Mouse (Mus musculus) T-cell, adult 66 days (primary cell): ENCODE measurements around the gene Sumo2. TPM values are rescaled to one million over a fixed set of nuclear protein-coding genes. Genes with fewer than 3 reads are reported as not detected.

Experiments
- total RNA-seq, 2 experiments: library from RNA; stranded (reverse); gene quantifications; 3 replicates in 1 of 2; 4 replicates in 1 of 2; pipeline ENCODE4 v1.2.4; 2023

Sumo2 gene
- total RNA-seq: 100 to 1,000 TPM; 247 to 268 TPM

GRCm38 (mm10) chr11:115536038-115536681 lies at the start of gene Sumo2:
Sumo2 (minus strand) TSS chr11:115536276.

DNA sequence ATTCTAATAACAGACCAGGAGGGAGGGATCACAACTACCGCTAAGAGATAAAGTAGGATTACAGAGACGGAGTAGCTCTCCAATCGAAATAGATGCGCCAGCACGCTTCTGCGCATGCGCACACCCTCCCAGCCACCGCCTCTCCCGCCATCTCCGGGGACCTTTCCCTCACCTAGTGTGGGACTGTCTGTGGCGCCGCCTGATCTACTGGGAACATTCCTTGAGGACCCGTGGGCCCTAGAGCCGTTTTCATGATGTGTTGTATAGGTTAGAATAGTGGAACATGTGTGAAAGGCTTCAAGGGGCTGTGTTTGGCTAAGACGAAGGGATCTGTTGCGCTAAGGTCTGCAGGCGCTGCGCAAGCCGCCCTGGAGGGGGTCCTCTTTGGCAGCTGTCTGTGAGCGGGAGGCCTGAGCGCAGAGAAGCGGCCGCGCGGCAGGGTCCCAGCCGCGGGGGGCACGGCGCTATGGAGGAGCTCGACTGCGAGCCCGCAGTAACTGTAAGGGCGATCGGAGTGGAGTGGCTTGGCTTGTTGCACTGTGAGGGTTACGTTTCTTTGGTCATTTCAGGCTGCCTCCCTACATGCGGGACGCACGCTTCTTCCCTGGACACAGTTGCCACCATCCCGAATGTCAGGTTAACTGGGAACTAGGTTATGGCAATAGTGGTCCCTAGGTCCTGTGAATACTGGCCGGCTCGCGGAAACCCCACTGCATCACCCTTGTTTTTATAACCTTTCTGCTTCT lies 28.2 kb upstream of the Sumo2 start, which contains the start of gene Nup85:
Gene Nup85 (plus strand): TSS at position 371 of the 746 bp plus-strand sequence.

DNA sequence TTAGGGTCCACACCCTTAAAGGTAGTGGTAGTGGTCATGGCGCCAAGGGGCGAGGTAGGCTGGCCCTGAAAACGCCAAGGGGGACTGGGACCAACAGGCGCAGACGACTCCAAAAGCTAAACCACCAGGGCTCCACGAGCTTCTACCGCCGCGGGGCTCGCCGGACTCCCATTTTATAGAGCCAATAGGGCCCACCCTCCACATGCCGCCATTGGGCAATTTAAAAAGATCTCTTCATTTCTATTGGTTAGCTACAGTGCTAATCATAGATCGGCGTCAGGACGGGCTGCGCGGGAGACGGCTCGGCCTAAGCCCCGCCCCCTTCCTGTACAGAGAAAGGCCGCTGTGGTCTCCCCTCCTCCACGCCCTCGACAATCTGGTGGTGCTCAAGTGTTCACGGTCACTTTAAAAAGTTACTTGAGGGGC lies 21.8 kb downstream of the Sumo2 start, which contains the start of gene Jpt1:
Gene Jpt1 (minus strand): TSS at position 150 of the 426 bp plus-strand sequence.

DNA sequence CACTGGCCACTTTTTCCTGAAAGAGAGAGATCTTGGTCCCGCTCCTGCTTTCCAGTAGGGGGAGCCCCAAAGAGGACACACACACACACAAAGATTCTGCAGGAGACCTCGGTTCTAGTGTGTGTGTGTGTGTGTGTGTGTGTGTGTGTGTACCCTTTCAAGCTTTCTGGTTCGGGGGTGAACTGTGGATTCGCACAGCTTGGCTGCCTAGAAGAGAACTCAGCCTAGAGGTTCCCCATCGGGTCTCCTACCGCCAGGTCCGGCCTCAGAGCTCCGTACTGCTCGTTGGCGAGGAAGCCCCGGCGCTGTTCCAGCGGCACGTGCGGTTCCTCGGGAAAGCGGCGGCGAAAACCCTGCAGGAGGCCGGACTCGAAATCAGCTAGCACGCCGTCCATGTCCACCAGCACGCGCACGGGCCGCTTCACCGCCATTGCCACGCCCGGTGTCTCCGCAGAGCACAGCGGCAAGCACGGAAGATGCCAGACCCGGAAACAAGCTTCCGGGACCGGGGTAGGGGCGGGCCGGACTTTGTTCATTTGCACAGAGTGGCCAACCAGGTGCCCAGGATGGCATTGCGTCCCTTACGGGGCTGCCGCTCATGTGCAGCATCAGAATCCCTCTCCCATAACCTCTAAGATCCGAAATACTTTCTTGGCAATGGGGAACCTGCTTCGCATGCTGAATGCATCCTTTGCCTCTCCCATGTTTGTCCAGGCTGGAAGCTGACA lies 44.6 kb downstream of the Sumo2 start, which contains the start of gene Nt5c:
Gene Nt5c (minus strand): TSS at position 507 of the 728 bp plus-strand sequence.

DNA sequence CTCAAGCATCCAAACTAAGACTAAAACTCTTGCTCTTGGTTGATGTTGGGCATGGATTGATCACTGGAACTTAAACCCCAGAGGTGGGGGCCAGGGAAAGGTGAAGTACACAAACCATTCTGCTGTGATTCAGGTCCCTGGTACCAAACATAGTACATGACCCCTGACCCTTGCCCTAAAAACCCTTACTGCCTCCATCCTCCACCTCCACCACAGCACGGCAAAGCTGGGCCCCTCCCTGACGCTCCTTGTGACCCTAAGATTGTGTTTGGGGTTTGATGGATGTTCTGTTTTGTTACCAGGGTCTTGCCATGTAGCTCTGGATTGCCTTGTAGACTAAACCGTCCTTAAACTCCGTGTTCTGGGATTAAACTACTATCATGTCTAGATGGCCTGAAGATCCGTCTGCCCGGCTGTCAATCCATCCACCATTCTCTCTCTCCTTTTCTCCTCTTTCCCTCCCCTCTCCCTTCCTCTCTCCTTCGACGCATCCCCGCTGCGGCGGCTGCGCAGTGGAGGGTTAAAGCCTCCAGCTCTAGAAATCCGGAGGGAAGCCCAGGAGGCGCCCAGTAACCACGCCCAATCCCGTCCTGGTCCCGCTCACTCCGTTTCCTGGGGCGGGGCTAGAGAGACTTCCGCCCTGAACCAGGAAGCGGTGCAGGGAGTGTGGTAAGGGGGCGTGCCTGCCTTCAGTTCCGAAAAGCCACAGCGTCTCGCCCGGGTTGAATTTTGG lies 60.9 kb downstream of the Sumo2 start, which contains the start of gene Armc7:
Gene Armc7 (plus strand): TSS at position 643 of the 733 bp plus-strand sequence.

Other genes with a start within 250 kb of the Sumo2 start
- gene Fads6, start 238.6 kb downstream of the Sumo2 start, total RNA-seq: 1 to 10 TPM; 1.1 to 1.2 TPM
- not detected for gene Otop2, start 229.1 kb downstream of the Sumo2 start, total RNA-seq
- not detected for gene Ush1g, start 214.2 kb downstream of the Sumo2 start, total RNA-seq
- gene Otop3, start 201.5 kb downstream of the Sumo2 start, total RNA-seq: not detected
- gene Hid1, start 168.5 kb downstream of the Sumo2 start, total RNA-seq: 10 to 100 TPM; 47.2 to 49.2 TPM
- gene Cdr2l, start 154.4 kb downstream of the Sumo2 start, total RNA-seq: 1 to 10 TPM; 2.1 to 3.1 TPM
- 100 to 1,000 TPM; 120 to 151 TPM for gene Mrpl58, start 132.5 kb downstream of the Sumo2 start, total RNA-seq
- 100 to 1,000 TPM; 236 to 252 TPM for gene Atp5h, start 116.3 kb downstream of the Sumo2 start, total RNA-seq
- 10 to 100 TPM; 61.5 TPM for gene Kctd2, start 116.1 kb downstream of the Sumo2 start, total RNA-seq
- gene Trim80, start 95.7 kb downstream of the Sumo2 start, total RNA-seq: not detected
- gene Slc16a5, start 73.8 kb downstream of the Sumo2 start, total RNA-seq: 10 to 100 TPM; 23.8 to 32.4 TPM
- gene Armc7, start 60.6 kb downstream of the Sumo2 start, total RNA-seq: 10 to 100 TPM; 37.1 to 43.6 TPM
- 100 to 1,000 TPM; 134 to 141 TPM for gene Nt5c, start 44.4 kb downstream of the Sumo2 start, total RNA-seq
- gene Jpt1, start 21.9 kb downstream of the Sumo2 start, total RNA-seq: 100 to 1,000 TPM; 208 to 231 TPM
- 10 to 100 TPM; 71.9 to 80.3 TPM for gene Nup85, start 28.2 kb upstream of the Sumo2 start, total RNA-seq
- 10 to 100 TPM; 26.0 to 29.7 TPM for gene Mrps7, start 67.6 kb upstream of the Sumo2 start, total RNA-seq
- 100 to 1,000 TPM in 1 of 2 experiments, 10 to 100 TPM in 1; 85.1 to 112 TPM for gene Gga3, start 67.8 kb upstream of the Sumo2 start, total RNA-seq
- gene Mif4gd, start 76.7 kb upstream of the Sumo2 start, total RNA-seq: 10 to 100 TPM; 61.1 to 61.2 TPM
- 10 to 100 TPM; 44.3 to 53.9 TPM for gene Slc25a19, start 92.0 kb upstream of the Sumo2 start, total RNA-seq
- gene Grb2, start 172.3 kb upstream of the Sumo2 start, total RNA-seq: 100 to 1,000 TPM; 135 to 150 TPM
- gene Tmem94, start 229.2 kb upstream of the Sumo2 start, total RNA-seq: 10 to 100 TPM; 66.9 to 67.1 TPM